Mouse (Mus musculus) limb, embryonic 14.5 days (tissue): ENCODE data around the gene Abcg8. TPM values are rescaled to one million over a fixed set of nuclear protein-coding genes. Genes with fewer than 3 reads are reported as not detected.

Experiments
- ATAC-seq: fragments of 200-750 bp; cut with Nextera tagmentation; 2 replicates; pipeline ENCODE4 v1.8.0; 2017; ENCODE audit warnings: low read depth, moderate number of reproducible peaks, moderate TSS enrichment; ENCODE audit not compliant: low FRiP score
- DNase-seq: peaks from one replicate; pipeline ENCODE4 v3.0.0-alpha.2; 2015; ENCODE audit warnings: low spot score
- H3K27ac ChIP-seq: fragments of 300-500 bp; sonication (generic); replicated peaks from 2 replicates; pipeline ENCODE4 v1.5.1; 2014; ENCODE audit warnings: low read depth, mild to moderate bottlenecking, low read length, moderate library complexity, mixed read lengths
- H3K27me3 ChIP-seq: fragments of 300-500 bp; sonication (generic); 2 replicates; pipeline ENCODE4 v1.6.1; 2014; ENCODE audit warnings: low read length, mixed read lengths; ENCODE audit not compliant: control insufficient read depth, insufficient read depth
- H3K36me3 ChIP-seq: fragments of 300-500 bp; sonication (generic); 2 replicates; pipeline ENCODE4 v1.6.1; 2014; ENCODE audit warnings: mild to moderate bottlenecking, low read length, moderate library complexity, mixed read lengths; ENCODE audit not compliant: control insufficient read depth, insufficient read depth
- H3K4me1 ChIP-seq: fragments of 300-500 bp; sonication (generic); 2 replicates; pipeline ENCODE4 v1.6.1; 2014; ENCODE audit warnings: antibody characterized with exemption, low read length, mixed read lengths; ENCODE audit not compliant: control insufficient read depth, insufficient read depth
- H3K4me2 ChIP-seq: fragments of 300-500 bp; sonication (generic); replicated peaks from 2 replicates; pipeline ENCODE4 v1.6.1; 2014; ENCODE audit warnings: low read depth, mild to moderate bottlenecking, low read length, moderate library complexity; ENCODE audit not compliant: severe bottlenecking
- H3K4me3 ChIP-seq: fragments of 300-500 bp; sonication (generic); replicated peaks from 2 replicates; pipeline ENCODE4 v1.5.1; 2014; ENCODE audit warnings: low read length
- H3K9ac ChIP-seq: fragments of 300-500 bp; sonication (generic); 2 replicates; pipeline ENCODE4 v1.6.1; 2014; ENCODE audit warnings: mild to moderate bottlenecking, low read depth, low read length, moderate library complexity; ENCODE audit not compliant: severe bottlenecking
- H3K9me3 ChIP-seq: fragments of 300-500 bp; sonication (generic); 2 replicates; pipeline ENCODE4 v1.6.1; 2016; ENCODE audit warnings: low read length; ENCODE audit not compliant: control insufficient read depth
- POLR2A ChIP-seq: fragments of 200-500 bp; IDR thresholded peaks from 2 replicates; pipeline ENCODE4 v1.8.0; 2012; ENCODE audit warnings: inconsistent platforms, mild to moderate bottlenecking, moderate library complexity, borderline replicate concordance; ENCODE audit not compliant: insufficient read depth, insufficient read length; ENCODE audit errors: extremely low read depth
- WGBS: fragments of 180-500 bp; shearing (Covaris S2); extraction: QIAGEN DNeasy Blood & Tissue Kit; methylation state at CpG from one replicate; pipeline ENCODE4 v1.1.7; 2014; 5-methylcytosine and 5-hydroxymethylcytosine counted together
- polyA plus RNA-seq, 2 experiments: library from polyadenylated mRNA; depleted of rRNA in 1 of 2; stranded (reverse) in 1 of 2; unstranded in 1 of 2; fragments of >200 nt; fragmentation: Nextera tagmentation in 1 of 2; extraction: Ambion mirVana in 1 of 2; gene quantifications; 2 replicates each; pipeline versions ENCODE4 v1.2.1 to v1.2.3; 2012 to 2014

The Abcg8 gene
- polyA plus RNA-seq, 2 experiments, result 0.16 TPM; not detected in 1

GRCm38 (mm10) chr17:84731361-84731760 lies 55.3 kb downstream of the Abcg8 start:
- peaks cover 26% of the 10 kb centered on the region for H3K36me3 ChIP-seq
- WGBS, result 87% methylated on average over 12 of the region's 12 CpGs
- no peaks in the 10 kb centered on the region for H3K9me3 ChIP-seq
- H3K9ac ChIP-seq, result no peak overlapping the region
- no peak for TF ChIP-seq POLR2A
- H3K27ac ChIP-seq, result no peak overlapping the region
- H3K4me2 ChIP-seq, result no peak overlapping the region
- DNase-seq (no peak), ATAC-seq (no peak)
- no peaks in the 10 kb centered on the region for H3K27me3 ChIP-seq
- no peaks in the 10 kb centered on the region for H3K4me1 ChIP-seq
- no peak overlapping the region for H3K4me3 ChIP-seq

GRCm38 (mm10) chr17:84732612-84733011 lies 56.5 kb downstream of the Abcg8 start:
- ATAC-seq (no peak), DNase-seq (no peak)
- Histone ChIP-seq H3K9ac (no peak overlapping the region), H3K4me3 (no peak overlapping the region), H3K4me2 (no peak overlapping the region), H3K36me3 (peaks cover 21% of the 10 kb centered on the region), H3K27me3 (no peaks in the 10 kb centered on the region), H3K4me1 (no peaks in the 10 kb centered on the region), H3K9me3 (no peaks in the 10 kb centered on the region), H3K27ac (no peak overlapping the region)
- 89% methylated on average over 8 of the region's 8 CpGs for WGBS
- no peak for TF ChIP-seq POLR2A

GRCm38 (mm10) chr17:84736719-84737118 lies 60.6 kb downstream of the Abcg8 start:
- no peak overlapping the region for H3K9ac ChIP-seq
- H3K4me3 ChIP-seq, result no peak overlapping the region
- no peak for ATAC-seq
- WGBS, result 26% methylated on average over 9 of the region's 9 CpGs
- no peak overlapping the region for H3K27ac ChIP-seq
- H3K9me3 ChIP-seq, result no peaks in the 10 kb centered on the region
- no peak for TF ChIP-seq POLR2A
- H3K27me3 ChIP-seq, result no peaks in the 10 kb centered on the region
- no peak for DNase-seq
- H3K36me3 ChIP-seq, result 0 out of 2 replicates have a peak, but pooled peaks cover 4% of the 10 kb centered on the region
- no peak overlapping the region for H3K4me2 ChIP-seq
- H3K4me1 ChIP-seq, result no peaks in the 10 kb centered on the region

GRCm38 (mm10) chr17:84738073-84738797 lies 62.1 kb downstream of the Abcg8 start:
- Histone ChIP-seq H3K9me3 (no peaks in the 10 kb centered on the region), H3K4me2 (no peak overlapping the region), H3K27ac (no peak overlapping the region), H3K9ac (no peak overlapping the region), H3K4me1 (no peaks in the 10 kb centered on the region), H3K4me3 (no peak overlapping the region), H3K36me3 (0 out of 2 replicates have a peak, but pooled peaks cover 4% of the 10 kb centered on the region), H3K27me3 (no peaks in the 10 kb centered on the region)
- no peak for TF ChIP-seq POLR2A
- DNase-seq (no peak), ATAC-seq (no peak)
- 58% methylated on average over 9 of the region's 9 CpGs for WGBS

GRCm38 (mm10) chr17:84744256-84744655 lies 68.2 kb downstream of the Abcg8 start:
- H3K9ac ChIP-seq, result no peak overlapping the region
- WGBS, result 72% methylated on average over 4 of the region's 4 CpGs
- H3K27ac ChIP-seq, result no peak overlapping the region
- no peak overlapping the region for H3K4me2 ChIP-seq
- H3K4me1 ChIP-seq, result no peaks in the 10 kb centered on the region
- no peaks in the 10 kb centered on the region for H3K27me3 ChIP-seq
- DNase-seq (no peak), ATAC-seq (no peak)
- no peak overlapping the region for H3K4me3 ChIP-seq
- no peak for TF ChIP-seq POLR2A
- peaks cover 17% of the 10 kb centered on the region for H3K36me3 ChIP-seq
- no peaks in the 10 kb centered on the region for H3K9me3 ChIP-seq
